Mouse (Mus musculus): ENCODE data around the gene Ttn.
A peak's percentile ranks its signal among the peaks of the same experiment; 100 is the strongest.

GRCm38 (mm10) chr2:76928298-76928697 lies 54.0 kb downstream of the Ttn start:
- peak; percentile 34 for TF ChIP-seq POLR2A (IDR thresholded peaks at IDR 0.05; ENCODE audit: insufficient read length, low read depth)
- no peak for TF ChIP-seq SRF (IDR thresholded peaks at IDR 0.05; ENCODE audit: control insufficient read depth, insufficient read length, low read depth)
- no peak for TF ChIP-seq MAX (IDR thresholded peaks at IDR 0.05; ENCODE audit: low read depth)
- no peak for TF ChIP-seq CEBPB (IDR thresholded peaks at IDR 0.05; ENCODE audit: insufficient read depth, poor library complexity, severe bottlenecking)
- TF ChIP-seq TCF12 (IDR thresholded peaks at IDR 0.05; ENCODE audit: insufficient read depth, poor library complexity, severe bottlenecking), result no peak
- TF ChIP-seq USF1 (IDR thresholded peaks at IDR 0.05; ENCODE audit: low read depth), result no peak
- no peak for TF ChIP-seq REST (IDR thresholded peaks at IDR 0.05; ENCODE audit: insufficient read depth, insufficient read length)
